Mouse (Mus musculus) G1E (cell line): ENCODE data around the gene Myh6.

Experiments used
- CTCF ChIP-seq: IDR thresholded peaks from 2 replicates; pipeline ENCODE4 v1.5.1; 2012; ENCODE audit warnings: low read depth, low read length, inconsistent platforms, mixed read lengths
- GATA2 ChIP-seq: IDR thresholded peaks from 2 replicates; pipeline ENCODE4 v1.6.1; 2012; ENCODE audit warnings: low read depth, low read length, inconsistent platforms, borderline replicate concordance

DNA sequence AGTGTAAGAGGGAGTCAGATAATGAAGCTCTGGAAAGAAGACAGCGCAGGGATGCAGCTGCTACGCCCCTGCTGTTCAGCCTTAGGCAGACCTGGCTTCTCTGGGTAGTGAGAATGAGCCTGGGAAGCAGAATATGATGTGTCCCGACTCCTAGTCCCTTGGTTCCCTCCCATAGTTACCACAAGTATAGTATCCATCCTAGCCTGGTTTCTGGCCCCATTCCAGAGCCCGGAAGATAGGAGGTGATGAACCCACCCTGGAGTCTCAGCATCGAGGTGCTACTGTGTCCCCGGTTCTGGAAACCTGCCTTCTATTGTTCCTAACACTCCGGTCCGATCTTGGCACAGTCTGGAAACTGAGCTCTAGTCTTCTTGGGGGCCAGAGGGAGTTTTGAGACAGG is 41.7 kb upstream of the Myh6 start:
- TF ChIP-seq CTCF (no peak), GATA2 (no peak)
